Mouse (Mus musculus) forebrain, postnatal 0 days (tissue): ENCODE measurements around the gene Miox. TPM values are rescaled to one million over a fixed set of nuclear protein-coding genes. Genes with fewer than 3 reads are reported as not detected.

ENCODE experiments used
- ATAC-seq: fragments of 200-750 bp; cut with Nextera tagmentation; 2 replicates; pipeline ENCODE4 v1.8.0; 2017; ENCODE audit warnings: mild to moderate bottlenecking, moderate library complexity
- DNase-seq: peaks from one replicate; pipeline ENCODE4 v3.0.0-alpha.2; 2015
- H3K27ac ChIP-seq: fragments of 300-500 bp; sonication (generic); 2 replicates; pipeline ENCODE4 v1.5.1; 2014; ENCODE audit warnings: low read depth, mild to moderate bottlenecking, antibody characterized with exemption, low read length, moderate library complexity, mixed read lengths
- H3K27me3 ChIP-seq: fragments of 300-500 bp; sonication (generic); 2 replicates; pipeline ENCODE4 v1.6.1; 2014; ENCODE audit warnings: mild to moderate bottlenecking, low read length, mixed read lengths; ENCODE audit not compliant: insufficient read depth
- H3K36me3 ChIP-seq: fragments of 300-500 bp; sonication (generic); 2 replicates; pipeline ENCODE4 v1.6.1; 2014; ENCODE audit warnings: mild to moderate bottlenecking, moderate library complexity; ENCODE audit not compliant: insufficient read depth
- H3K4me1 ChIP-seq: fragments of 300-500 bp; sonication (generic); 2 replicates; pipeline ENCODE4 v1.6.1; 2014; ENCODE audit warnings: antibody characterized with exemption; ENCODE audit not compliant: insufficient read depth
- H3K4me2 ChIP-seq: fragments of 300-500 bp; sonication (generic); 2 replicates; pipeline ENCODE4 v1.6.1; 2014; ENCODE audit warnings: low read depth, mild to moderate bottlenecking, moderate library complexity
- H3K4me3 ChIP-seq: fragments of 300-500 bp; sonication (generic); 2 replicates; pipeline ENCODE4 v1.5.1; 2014; ENCODE audit warnings: low read depth, low read length, mixed read lengths
- H3K9ac ChIP-seq: fragments of 300-500 bp; sonication (generic); 2 replicates; pipeline ENCODE4 v1.6.1; 2014; ENCODE audit warnings: mild to moderate bottlenecking
- H3K9me3 ChIP-seq: fragments of 300-500 bp; sonication (generic); 2 replicates; pipeline ENCODE4 v1.6.1; 2016; ENCODE audit warnings: low read length
- CTCF ChIP-seq: sonication (generic); IDR thresholded peaks from 2 replicates; pipeline ENCODE4 v1.5.1; 2016; ENCODE audit warnings: antibody characterized with exemption, control low read depth, low read depth
- WGBS: fragments of 180-500 bp; shearing (Covaris S2); extraction: QIAGEN DNeasy Blood & Tissue Kit; methylation state at CpG from one replicate; pipeline ENCODE4 v1.1.7; 2014; 5-methylcytosine and 5-hydroxymethylcytosine counted together
- polyA plus RNA-seq: library from polyadenylated mRNA; unstranded; fragments of >200 nt; fragmentation: Nextera tagmentation; extraction: Ambion mirVana; gene quantifications from 2 replicates; pipeline ENCODE4 v1.2.1, GENCODE M21; 2015
- total RNA-seq: library from RNA; depleted of rRNA; stranded (reverse); fragments of >200 nt; gene quantifications from 2 replicates; pipeline ENCODE4 v1.2.3, GENCODE M21; 2014; rRNA removed

Miox gene
- not detected in 2 replicates for total RNA-seq
- polyA plus RNA-seq = not detected in 2 replicates

GRCm38 (mm10) chr15:89334271-89334670, at the start of gene Miox:
Gene Miox (plus strand): TSS chr15:89334398.
- H3K9ac ChIP-seq = no peak within 1 kb of the TSS
- H3K4me3 ChIP-seq = no peak within 1 kb of the TSS
- no peaks in the 10 kb centered on the region for H3K27me3 ChIP-seq
- H3K4me1 ChIP-seq = no peaks in the 10 kb centered on the region
- no peaks in the 10 kb centered on the region for H3K9me3 ChIP-seq
- H3K27ac ChIP-seq = no peak within 1 kb of the TSS
- TF ChIP-seq CTCF = no peak
- DNase-seq = no peak
- 92% methylated on average over 7 of the region's 7 CpGs for WGBS
- H3K4me2 ChIP-seq = no peak within 1 kb of the TSS
- H3K36me3 ChIP-seq = no peaks in the 10 kb centered on the region
- ATAC-seq = no peak

GRCm38 (mm10) chr15:89285004-89285403, 49.2 kb upstream of the Miox start:
- no peak for ATAC-seq
- H3K27me3 ChIP-seq = no peaks in the 10 kb centered on the region
- peak; percentile 19 for DNase-seq
- no peak overlapping the region for H3K9ac ChIP-seq
- no peak overlapping the region for H3K4me3 ChIP-seq
- no peak for TF ChIP-seq CTCF
- H3K27ac ChIP-seq = no peak overlapping the region
- peaks cover 90% of the 10 kb centered on the region for H3K36me3 ChIP-seq
- no peaks in the 10 kb centered on the region for H3K4me1 ChIP-seq
- H3K9me3 ChIP-seq = no peaks in the 10 kb centered on the region
- H3K4me2 ChIP-seq = no peak overlapping the region

- H3K4me2 ChIP-seq = no peak overlapping the region
- WGBS = 96% methylated on average over 5 of the region's 5 CpGs
- no peak overlapping the region for H3K27ac ChIP-seq
- H3K4me1 ChIP-seq = no peaks in the 10 kb centered on the region
- no peaks in the 10 kb centered on the region for H3K9me3 ChIP-seq
- no peak overlapping the region for H3K9ac ChIP-seq
- DNase-seq (no peak), ATAC-seq (no peak)
- peaks cover 88% of the 10 kb centered on the region for H3K36me3 ChIP-seq
- no peak for TF ChIP-seq CTCF
- no peak overlapping the region for H3K4me3 ChIP-seq
- no peaks in the 10 kb centered on the region for H3K27me3 ChIP-seq
Measured at GRCm38 (mm10) chr15:89285478-89285877, 48.7 kb upstream of the Miox start.

- 71% methylated on average over 7 of the region's 7 CpGs for WGBS
- ATAC-seq (peak; percentile 7; the same call in 1 of the 2 replicates), DNase-seq (no peak)
- no peak overlapping the region for H3K4me2 ChIP-seq
- no peak overlapping the region for H3K27ac ChIP-seq
- H3K4me1 ChIP-seq = no peaks in the 10 kb centered on the region
- H3K9ac ChIP-seq = no peak overlapping the region
- H3K27me3 ChIP-seq = no peaks in the 10 kb centered on the region
- no peaks in the 10 kb centered on the region for H3K9me3 ChIP-seq
- H3K4me3 ChIP-seq = no peak overlapping the region
- H3K36me3 ChIP-seq = peaks cover 83% of the 10 kb centered on the region
- no peak for TF ChIP-seq CTCF
Measured at GRCm38 (mm10) chr15:89286114-89286513, 48.1 kb upstream of the Miox start.

- Histone ChIP-seq H3K27ac (no peak overlapping the region), H3K36me3 (peaks cover 82% of the 10 kb centered on the region), H3K4me2 (no peak overlapping the region), H3K4me3 (no peak overlapping the region), H3K4me1 (no peaks in the 10 kb centered on the region), H3K9ac (no peak overlapping the region), H3K27me3 (no peaks in the 10 kb centered on the region), H3K9me3 (no peaks in the 10 kb centered on the region)
- WGBS = 61% methylated on average over 5 of the region's 5 CpGs
- TF ChIP-seq CTCF = no peak
- DNase-seq (no peak), ATAC-seq (no peak)
Measured at GRCm38 (mm10) chr15:89286582-89286981, 47.6 kb upstream of the Miox start.

- no peak overlapping the region for H3K9ac ChIP-seq
- TF ChIP-seq CTCF = no peak
- WGBS = 91% methylated on average over 23 of the region's 23 CpGs
- peaks cover 80% of the 10 kb centered on the region for H3K36me3 ChIP-seq
- H3K27ac ChIP-seq = no peak overlapping the region
- no peak for DNase-seq
- H3K9me3 ChIP-seq = no peaks in the 10 kb centered on the region
- H3K4me3 ChIP-seq = no peak overlapping the region
- no peak overlapping the region for H3K4me2 ChIP-seq
- no peaks in the 10 kb centered on the region for H3K27me3 ChIP-seq
- ATAC-seq = 0 out of 2 replicates have a peak, but pooled peaks have one; percentile 14
- no peaks in the 10 kb centered on the region for H3K4me1 ChIP-seq
Measured at GRCm38 (mm10) chr15:89288227-89288767, 45.9 kb upstream of the Miox start.

GRCm38 (mm10) chr15:89289455-89289854, 44.7 kb upstream of the Miox start:
- Histone ChIP-seq H3K9me3 (no peaks in the 10 kb centered on the region), H3K27me3 (no peaks in the 10 kb centered on the region), H3K27ac (no peak overlapping the region), H3K9ac (no peak overlapping the region), H3K36me3 (peaks cover 80% of the 10 kb centered on the region), H3K4me3 (no peak overlapping the region), H3K4me2 (no peak overlapping the region), H3K4me1 (no peaks in the 10 kb centered on the region)
- 94% methylated on average over 11 of the region's 11 CpGs for WGBS
- TF ChIP-seq CTCF = no peak
- no peak for DNase-seq
- no peak for ATAC-seq
